Mouse (Mus musculus) midbrain, embryonic 11.5 days (tissue): ENCODE results near the gene Hykk. TPM values are rescaled to one million over a fixed set of nuclear protein-coding genes. Genes with fewer than 3 reads are reported as not detected.
A peak's percentile ranks its signal among the peaks of the same experiment; 100 is the strongest.

Experiments used
- ATAC-seq: fragments of 200-750 bp; cut with Nextera tagmentation; 2 replicates; pipeline ENCODE4 v1.8.0; 2017; ENCODE audit warnings: moderate TSS enrichment, moderate library complexity; ENCODE audit not compliant: low FRiP score
- DNase-seq: peaks from one replicate; pipeline ENCODE4 v3.0.0; 2015; ENCODE audit warnings: low spot score; ENCODE audit errors: missing footprints
- H3K27ac ChIP-seq: fragments of 300-500 bp; sonication (generic); 2 replicates; pipeline ENCODE4 v1.5.1; 2014; ENCODE audit warnings: low read depth, low read length
- H3K27me3 ChIP-seq: fragments of 300-500 bp; sonication (generic); 2 replicates; pipeline ENCODE4 v1.6.1; 2014; ENCODE audit warnings: mild to moderate bottlenecking, low read length, moderate library complexity, mixed read lengths; ENCODE audit not compliant: control insufficient read depth, insufficient read depth
- H3K36me3 ChIP-seq: fragments of 300-500 bp; sonication (generic); 2 replicates; pipeline ENCODE4 v1.6.1; 2014; ENCODE audit warnings: mild to moderate bottlenecking, low read length, moderate library complexity, mixed read lengths; ENCODE audit not compliant: control insufficient read depth, insufficient read depth
- H3K4me1 ChIP-seq: fragments of 300-500 bp; sonication (generic); 2 replicates; pipeline ENCODE4 v1.6.1; 2014; ENCODE audit warnings: low read length; ENCODE audit not compliant: control insufficient read depth, insufficient read depth
- H3K4me2 ChIP-seq: fragments of 300-500 bp; sonication (generic); 2 replicates; pipeline ENCODE4 v1.6.1; 2014; ENCODE audit warnings: mild to moderate bottlenecking, moderate library complexity
- H3K4me3 ChIP-seq: fragments of 300-500 bp; sonication (generic); 2 replicates; pipeline ENCODE4 v1.5.1; 2014; ENCODE audit warnings: low read depth, low read length
- H3K9ac ChIP-seq: fragments of 300-500 bp; sonication (generic); 2 replicates; pipeline ENCODE4 v1.6.1; 2014; ENCODE audit warnings: low read length
- H3K9me3 ChIP-seq: fragments of 300-500 bp; sonication (generic); 2 replicates; pipeline ENCODE4 v1.6.1; 2016; ENCODE audit warnings: low read length; ENCODE audit not compliant: control insufficient read depth
- WGBS: fragments of 180-500 bp; shearing (Covaris S2); extraction: QIAGEN DNeasy Blood & Tissue Kit; methylation state at CpG from one replicate; pipeline ENCODE4 v1.1.7; 2014; 5-methylcytosine and 5-hydroxymethylcytosine counted together
- polyA plus RNA-seq: library from polyadenylated mRNA; unstranded; fragments of >200 nt; fragmentation: Nextera tagmentation; extraction: Ambion mirVana; gene quantifications from 2 replicates; pipeline ENCODE4 v1.2.1, GENCODE M21; 2014

Hykk gene
- polyA plus RNA-seq, 1 experiment from 2014 or later, result 4.2 TPM

GRCm38 (mm10) chr9:54994381-54994780 lies 77.3 kb downstream of the Hykk start:
- Histone ChIP-seq H3K4me2 (no peak overlapping the region), H3K4me1 (no peaks in the 10 kb centered on the region), H3K4me3 (no peak overlapping the region), H3K27me3 (no peaks in the 10 kb centered on the region), H3K9me3 (no peaks in the 10 kb centered on the region), H3K9ac (no peak overlapping the region), H3K36me3 (no peaks in the 10 kb centered on the region), H3K27ac (no peak overlapping the region)
- ATAC-seq (no peak), DNase-seq (no peak)
- 36% methylated on average over 3 of the region's 3 CpGs for WGBS

- no peak overlapping the region for H3K4me2 ChIP-seq
- no peak overlapping the region for H3K9ac ChIP-seq
- no peaks in the 10 kb centered on the region for H3K4me1 ChIP-seq
- peak; percentile 17 for DNase-seq
- H3K27me3 ChIP-seq, result no peaks in the 10 kb centered on the region
- H3K9me3 ChIP-seq, result no peaks in the 10 kb centered on the region
- no peak overlapping the region for H3K4me3 ChIP-seq
- no peaks in the 10 kb centered on the region for H3K36me3 ChIP-seq
- no peak overlapping the region for H3K27ac ChIP-seq
- WGBS, result 86% methylated on average over 3 of the region's 3 CpGs
- no peak for ATAC-seq
Measured at GRCm38 (mm10) chr9:54995645-54996044, 78.6 kb downstream of the Hykk start.

Other genes starting within 250 kb of the Hykk start
- 4.0 and 4.7 TPM in 2 replicates for gene Dnaja4, start 218.4 kb upstream of the Hykk start, polyA plus RNA-seq
- gene Wdr61, start 182.8 kb upstream of the Hykk start, polyA plus RNA-seq, result 179 and 181 TPM in 2 replicates
- gene Crabp1, start 152.5 kb upstream of the Hykk start, polyA plus RNA-seq, result 1,135 and 1,165 TPM in 2 replicates
- 64.5 and 72.6 TPM in 2 replicates for gene Ireb2, start 53.5 kb upstream of the Hykk start, polyA plus RNA-seq
- 332 and 341 TPM in 2 replicates for gene Psma4, start 33.5 kb downstream of the Hykk start, polyA plus RNA-seq
- gene AY074887, start 33.7 kb downstream of the Hykk start, polyA plus RNA-seq, result 0.79 and 0.81 TPM in 2 replicates
- gene Chrna5, start 63.6 kb downstream of the Hykk start, polyA plus RNA-seq, result 6.5 and 7.7 TPM in 2 replicates
- gene Chrna3, start 109.3 kb downstream of the Hykk start, polyA plus RNA-seq, result 11.6 and 12.3 TPM in 2 replicates
- gene Chrnb4, start 131.5 kb downstream of the Hykk start, polyA plus RNA-seq, result 2.3 and 2.5 TPM in 2 replicates
- gene Ube2q2, start 231.6 kb downstream of the Hykk start, polyA plus RNA-seq, result 50.1 and 55.0 TPM in 2 replicates